Mouse (Mus musculus): ENCODE data around the gene Batf3.

GRCm38 (mm10) chr1:191083230-191083629 is 14.4 kb upstream of the Batf3 start:
- TF ChIP-seq CTCF (conservative IDR thresholded peaks at IDR 0.05 in 1 of 2, IDR thresholded peaks at IDR 0.05 in 1 of 2; ENCODE audit: low read depth in 2 of 2, low read length in 2 of 2) (no peak), POLR2A (IDR thresholded peaks at IDR 0.05; ENCODE audit: low read depth, low read length) (no peak), ZNF384 (IDR thresholded peaks at IDR 0.05; ENCODE audit: low read depth, low read length) (no peak), BHLHE40 (IDR thresholded peaks at IDR 0.05; ENCODE audit: low read depth, low read length) (no peak), ZMIZ1 (IDR thresholded peaks at IDR 0.05; ENCODE audit: low read depth, low read length) (no peak), MAFK (IDR thresholded peaks at IDR 0.05; ENCODE audit: insufficient replicate concordance, low read length) (no peak), ZKSCAN1 (IDR thresholded peaks at IDR 0.05; ENCODE audit: borderline replicate concordance, low read depth, low read length) (no peak), POLR2AphosphoS2 (IDR thresholded peaks at IDR 0.05; ENCODE audit: low read depth, low read length) (no peak), GABPA (IDR thresholded peaks at IDR 0.05; ENCODE audit: insufficient replicate concordance, low read depth, low read length) (no peak), EP300 (IDR thresholded peaks at IDR 0.05; ENCODE audit: low read length) (no peak), MAX (IDR thresholded peaks at IDR 0.05; ENCODE audit: low read length) (no peak), MEF2A (IDR thresholded peaks at IDR 0.05; ENCODE audit: borderline replicate concordance, low read depth, low read length) (no peak), USF2 (conservative IDR thresholded peaks at IDR 0.05; ENCODE audit: low read depth, low read length) (no peak)
